Mouse (Mus musculus): ENCODE measurements around the gene Negr1. TPM values are rescaled to one million over a fixed set of nuclear protein-coding genes. Genes with fewer than 3 reads are reported as not detected.
A peak's percentile ranks its signal among the peaks of the same experiment; 100 is the strongest.

The Negr1 gene
- total RNA-seq, 2 experiments from 2014 or later, result 206 to 222 TPM

- H3K4me3 ChIP-seq, result no peak overlapping the region
- no peak for DNase-seq (ENCODE audit: extremely low spot score in 1 of 2, low spot score in 2 of 2)
- no peak overlapping the region for H3K27ac ChIP-seq
- intact Hi-C loops (cut with DNase I), result no loop called here
- no peak for TF ChIP-seq CTCF (IDR thresholded peaks at IDR 0.05)
Measured at GRCm38 (mm10) chr3:156890986-156891385, 329.4 kb downstream of the Negr1 start.

GRCm38 (mm10) chr3:156895322-156895721 lies 333.7 kb downstream of the Negr1 start:
- DNase-seq (ENCODE audit: extremely low spot score in 1 of 2, low spot score in 2 of 2), result no peak
- no peak overlapping the region for H3K27ac ChIP-seq
- no peak overlapping the region for H3K4me3 ChIP-seq
- intact Hi-C loops (cut with DNase I), result no loop called here
- TF ChIP-seq CTCF (IDR thresholded peaks at IDR 0.05), result no peak

- intact Hi-C loops (cut with DNase I), result no loop called here
- no peak for DNase-seq (ENCODE audit: extremely low spot score in 1 of 2, low spot score in 2 of 2)
- TF ChIP-seq CTCF (IDR thresholded peaks at IDR 0.05), result no peak
Measured at GRCm38 (mm10) chr3:156896106-156896505, 334.5 kb downstream of the Negr1 start.

GRCm38 (mm10) chr3:156896552-156896951 lies 335.0 kb downstream of the Negr1 start:
- intact Hi-C loops (cut with DNase I), result no loop called here
- DNase-seq (ENCODE audit: extremely low spot score in 1 of 2, low spot score in 2 of 2), result no peak
- no peak overlapping the region for H3K27ac ChIP-seq
- H3K4me3 ChIP-seq, result no peak overlapping the region
- TF ChIP-seq CTCF (IDR thresholded peaks at IDR 0.05), result no peak

More at GRCm38 (mm10) chr3:156896106-156896505, 334.5 kb downstream of the Negr1 start:
- no peak overlapping the region for H3K27ac ChIP-seq
- H3K4me3 ChIP-seq, result no peak overlapping the region

- intact Hi-C loops (cut with DNase I), result no loop called here
- Histone ChIP-seq H3K27ac (no peak overlapping the region), H3K4me3 (no peak overlapping the region)
- no peak for TF ChIP-seq CTCF (IDR thresholded peaks at IDR 0.05)
- no peak for DNase-seq (ENCODE audit: extremely low spot score in 1 of 2, low spot score in 2 of 2)
Measured at GRCm38 (mm10) chr3:156901140-156901539, 339.5 kb downstream of the Negr1 start.

- H3K27ac ChIP-seq, result peak overlapping the region; percentile 21
- DNase-seq (ENCODE audit: extremely low spot score in 1 of 2, low spot score in 2 of 2), result peak; percentile 23 to 38
- no peak overlapping the region for H3K4me3 ChIP-seq
- no peak for TF ChIP-seq CTCF (IDR thresholded peaks at IDR 0.05)
- intact Hi-C loops (cut with DNase I), result no loop called here
Measured at GRCm38 (mm10) chr3:156903925-156904576, 342.5 kb downstream of the Negr1 start.

- Histone ChIP-seq H3K27ac (no peak overlapping the region), H3K4me3 (no peak overlapping the region)
- intact Hi-C loops (cut with DNase I), result no loop called here
- no peak for TF ChIP-seq CTCF (IDR thresholded peaks at IDR 0.05)
- no peak for DNase-seq (ENCODE audit: extremely low spot score in 1 of 2, low spot score in 2 of 2)
Measured at GRCm38 (mm10) chr3:156912816-156913215, 351.2 kb downstream of the Negr1 start.

- intact Hi-C loops (cut with DNase I), result no loop called here
- Histone ChIP-seq H3K27ac (no peak overlapping the region), H3K4me3 (no peak overlapping the region)
Measured at GRCm38 (mm10) chr3:156921369-156921768, 359.8 kb downstream of the Negr1 start.

GRCm38 (mm10) chr3:156923159-156923558 lies 361.6 kb downstream of the Negr1 start:
- Histone ChIP-seq H3K27ac (no peak overlapping the region), H3K4me3 (no peak overlapping the region)
- TF ChIP-seq CTCF (IDR thresholded peaks at IDR 0.05), result no peak
- intact Hi-C loops (cut with DNase I), result no loop called here
- DNase-seq (ENCODE audit: extremely low spot score in 1 of 2, low spot score in 2 of 2), result no peak

More at GRCm38 (mm10) chr3:156921369-156921768, 359.8 kb downstream of the Negr1 start:
- no peak for DNase-seq (ENCODE audit: extremely low spot score in 1 of 2, low spot score in 2 of 2)
- TF ChIP-seq CTCF (IDR thresholded peaks at IDR 0.05), result no peak

GRCm38 (mm10) chr3:156925102-156925501 lies 363.5 kb downstream of the Negr1 start:
- no peak for TF ChIP-seq CTCF (IDR thresholded peaks at IDR 0.05)
- intact Hi-C loops (cut with DNase I), result loop anchor here (5.0 kb wide), 1 partner anchor 363 kb away; the partner anchor contains the start of gene Negr1

GRCm38 (mm10) chr3:156928396-156929061 lies 366.9 kb downstream of the Negr1 start:
- intact Hi-C loops (cut with DNase I), result loop anchor here (5.0 kb wide), 1 partner anchor 366 kb away; the partner anchor contains the start of gene Negr1

More at GRCm38 (mm10) chr3:156925102-156925501, 363.5 kb downstream of the Negr1 start:
- H3K4me3 ChIP-seq, result no peak overlapping the region
- no peak overlapping the region for H3K27ac ChIP-seq
- no peak for DNase-seq (ENCODE audit: extremely low spot score in 1 of 2, low spot score in 2 of 2)

GRCm38 (mm10) chr3:156929062-156929397 lies 367.4 kb downstream of the Negr1 start:
- TF ChIP-seq CTCF (IDR thresholded peaks at IDR 0.05), result no peak
- no peak for DNase-seq (ENCODE audit: extremely low spot score in 1 of 2, low spot score in 2 of 2)
- H3K4me3 ChIP-seq, result no peak overlapping the region
- H3K27ac ChIP-seq, result no peak overlapping the region
- intact Hi-C loops (cut with DNase I), result loop anchor here (5.0 kb wide), 1 partner anchor 367 kb away; the partner anchor contains the start of gene Negr1

More at GRCm38 (mm10) chr3:156928396-156929061, 366.9 kb downstream of the Negr1 start:
- no peak overlapping the region for H3K27ac ChIP-seq
- TF ChIP-seq CTCF (IDR thresholded peaks at IDR 0.05), result no peak
- DNase-seq (ENCODE audit: extremely low spot score in 1 of 2, low spot score in 2 of 2), result no peak
- H3K4me3 ChIP-seq, result no peak overlapping the region
